Mouse (Mus musculus): Measurements from ENCODE around the gene Rbm17. TPM values are rescaled to one million over a fixed set of nuclear protein-coding genes. Genes with fewer than 3 reads are reported as not detected.

Rbm17 gene
- polyA plus RNA-seq, 1 experiment from 2014 or later = 125 TPM

DNA sequence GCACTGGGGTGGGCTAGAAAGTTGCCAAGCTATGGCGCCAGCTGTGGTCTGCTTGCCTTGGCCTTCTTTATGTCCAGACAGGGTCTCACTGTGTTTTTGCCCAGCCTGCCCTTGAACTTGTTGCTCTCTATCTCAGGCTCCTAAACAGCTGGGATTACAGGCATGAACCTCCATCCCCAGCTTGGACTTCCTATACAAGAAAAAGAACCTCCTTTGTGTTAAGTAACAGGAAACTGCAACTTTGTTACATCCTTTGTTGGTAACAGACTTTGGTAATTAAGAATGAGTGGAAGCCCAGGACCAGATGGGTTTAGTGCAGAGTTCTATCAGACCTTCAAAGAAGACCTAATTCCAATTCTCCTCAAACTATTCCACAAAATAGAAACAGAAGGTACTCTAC, 30.3 kb downstream of the Rbm17 start:
- Histone ChIP-seq H3K9ac (replicated peaks; ENCODE audit: low read length) (no peak overlapping the region), H3K4me3 (replicated peaks; ENCODE audit: low read depth, low read length) (no peak overlapping the region), H3K9me3 (ENCODE audit: control insufficient read depth, low read length) (no peaks in the 10 kb centered on the region), H3K36me3 (ENCODE audit: control insufficient read depth, insufficient read depth, low read length) (no peaks in the 10 kb centered on the region), H3K27me3 (ENCODE audit: control insufficient read depth, insufficient read depth, low read length) (no peaks in the 10 kb centered on the region), H3K27ac (replicated peaks; ENCODE audit: low read depth, low read length) (no peak overlapping the region), H3K4me2 (ENCODE audit: low read length) (no peak overlapping the region), H3K4me1 (ENCODE audit: control insufficient read depth, insufficient read depth, low read length) (no peaks in the 10 kb centered on the region)
- DNase-seq (no peak), ATAC-seq (ENCODE audit: low FRiP score, low TSS enrichment) (no peak)
- 94% methylated on average over 1 of the region's 1 CpGs for WGBS

- Histone ChIP-seq H3K4me2 (ENCODE audit: low read length) (no peak overlapping the region), H3K36me3 (ENCODE audit: control insufficient read depth, insufficient read depth, low read length) (no peaks in the 10 kb centered on the region), H3K4me3 (replicated peaks; ENCODE audit: low read depth, low read length) (no peak overlapping the region), H3K27ac (replicated peaks; ENCODE audit: low read depth, low read length) (no peak overlapping the region), H3K9ac (replicated peaks; ENCODE audit: low read length) (no peak overlapping the region), H3K9me3 (ENCODE audit: control insufficient read depth, low read length) (no peaks in the 10 kb centered on the region), H3K27me3 (ENCODE audit: control insufficient read depth, insufficient read depth, low read length) (no peaks in the 10 kb centered on the region), H3K4me1 (ENCODE audit: control insufficient read depth, insufficient read depth, low read length) (no peaks in the 10 kb centered on the region)
- no peak for DNase-seq
- no peak for ATAC-seq (ENCODE audit: low FRiP score, low TSS enrichment)
- WGBS = 48% methylated on average over 6 of the region's 6 CpGs
These were observed 32.9 kb downstream of the Rbm17 start for GRCm38 (mm10) chr2:11571004-11571535.

DNA sequence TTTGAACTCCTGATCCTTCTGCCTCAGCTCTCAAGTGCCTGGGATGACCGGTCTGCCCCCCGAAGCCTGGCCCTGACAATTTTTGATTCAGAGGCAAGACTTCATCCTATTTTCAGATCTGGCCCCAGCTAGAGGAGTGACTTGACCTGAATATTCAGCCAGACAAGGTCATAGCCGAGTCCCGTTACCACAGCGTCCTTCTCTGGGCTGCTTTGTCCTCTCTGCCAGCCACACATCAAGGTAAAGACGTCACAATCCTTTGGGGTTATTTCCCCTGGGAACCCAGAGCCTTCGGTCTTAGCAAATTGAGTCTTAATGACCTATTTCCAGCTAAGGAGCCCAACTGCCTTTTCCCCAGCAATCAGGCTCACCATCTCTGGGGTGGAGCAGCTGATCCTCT, 35.5 kb downstream of the Rbm17 start:
- H3K9ac ChIP-seq (replicated peaks; ENCODE audit: low read length) = no peak overlapping the region
- H3K4me3 ChIP-seq (replicated peaks; ENCODE audit: low read depth, low read length) = no peak overlapping the region
- H3K4me1 ChIP-seq (ENCODE audit: control insufficient read depth, insufficient read depth, low read length) = no peaks in the 10 kb centered on the region
- H3K27me3 ChIP-seq (ENCODE audit: control insufficient read depth, insufficient read depth, low read length) = no peaks in the 10 kb centered on the region
- no peak for ATAC-seq (ENCODE audit: low FRiP score, low TSS enrichment)
- H3K4me2 ChIP-seq (ENCODE audit: low read length) = no peak overlapping the region
- no peak overlapping the region for H3K27ac ChIP-seq (replicated peaks; ENCODE audit: low read depth, low read length)
- no peaks in the 10 kb centered on the region for H3K36me3 ChIP-seq (ENCODE audit: control insufficient read depth, insufficient read depth, low read length)
- WGBS = 78% methylated on average over 7 of the region's 7 CpGs
- no peaks in the 10 kb centered on the region for H3K9me3 ChIP-seq (ENCODE audit: control insufficient read depth, low read length)
- DNase-seq = no peak

GRCm38 (mm10) chr2:11567781-11568362, 36.1 kb downstream of the Rbm17 start:
- no peaks in the 10 kb centered on the region for H3K9me3 ChIP-seq (ENCODE audit: control insufficient read depth, low read length)
- WGBS = 66% methylated on average over 4 of the region's 4 CpGs
- no peaks in the 10 kb centered on the region for H3K36me3 ChIP-seq (ENCODE audit: control insufficient read depth, insufficient read depth, low read length)
- no peaks in the 10 kb centered on the region for H3K4me1 ChIP-seq (ENCODE audit: control insufficient read depth, insufficient read depth, low read length)
- H3K27me3 ChIP-seq (ENCODE audit: control insufficient read depth, insufficient read depth, low read length) = no peaks in the 10 kb centered on the region
- H3K4me2 ChIP-seq (ENCODE audit: low read length) = no peak overlapping the region
- no peak overlapping the region for H3K4me3 ChIP-seq (replicated peaks; ENCODE audit: low read depth, low read length)
- no peak overlapping the region for H3K27ac ChIP-seq (replicated peaks; ENCODE audit: low read depth, low read length)
- ATAC-seq (ENCODE audit: low FRiP score, low TSS enrichment) (no peak), DNase-seq (peak; percentile 34)
- no peak overlapping the region for H3K9ac ChIP-seq (replicated peaks; ENCODE audit: low read length)

DNA sequence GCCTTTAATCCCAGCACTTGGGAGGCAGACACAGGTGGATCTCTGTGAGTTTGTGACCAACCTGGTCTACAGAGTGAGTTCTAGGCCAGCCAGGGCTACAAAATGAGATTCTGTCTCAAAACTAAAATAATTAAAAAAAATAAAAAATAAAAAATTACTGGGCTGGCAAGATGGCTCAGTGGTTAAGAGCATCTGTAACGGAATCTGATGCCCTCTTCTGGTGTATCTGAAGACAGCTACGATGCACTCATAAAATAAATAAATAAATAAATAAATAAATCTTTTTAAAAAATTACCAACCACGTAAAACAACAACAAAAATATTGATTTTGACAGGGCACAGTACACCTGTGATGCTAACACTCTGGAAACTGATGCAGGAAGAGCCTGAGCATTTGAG, 37.1 kb downstream of the Rbm17 start:
- Histone ChIP-seq H3K36me3 (ENCODE audit: control insufficient read depth, insufficient read depth, low read length) (no peaks in the 10 kb centered on the region), H3K9me3 (ENCODE audit: control insufficient read depth, low read length) (no peaks in the 10 kb centered on the region), H3K27me3 (ENCODE audit: control insufficient read depth, insufficient read depth, low read length) (no peaks in the 10 kb centered on the region), H3K4me2 (ENCODE audit: low read length) (no peak overlapping the region), H3K27ac (replicated peaks; ENCODE audit: low read depth, low read length) (no peak overlapping the region), H3K4me1 (ENCODE audit: control insufficient read depth, insufficient read depth, low read length) (no peaks in the 10 kb centered on the region), H3K4me3 (replicated peaks; ENCODE audit: low read depth, low read length) (no peak overlapping the region), H3K9ac (replicated peaks; ENCODE audit: low read length) (no peak overlapping the region)
- 93% methylated on average over 3 of the region's 3 CpGs for WGBS
- ATAC-seq (ENCODE audit: low FRiP score, low TSS enrichment) = no peak
- DNase-seq = no peak

- no peak for DNase-seq
- WGBS = 64% methylated on average over 7 of the region's 7 CpGs
These were observed 37.7 kb downstream of the Rbm17 start for GRCm38 (mm10) chr2:11566241-11566640.

DNA sequence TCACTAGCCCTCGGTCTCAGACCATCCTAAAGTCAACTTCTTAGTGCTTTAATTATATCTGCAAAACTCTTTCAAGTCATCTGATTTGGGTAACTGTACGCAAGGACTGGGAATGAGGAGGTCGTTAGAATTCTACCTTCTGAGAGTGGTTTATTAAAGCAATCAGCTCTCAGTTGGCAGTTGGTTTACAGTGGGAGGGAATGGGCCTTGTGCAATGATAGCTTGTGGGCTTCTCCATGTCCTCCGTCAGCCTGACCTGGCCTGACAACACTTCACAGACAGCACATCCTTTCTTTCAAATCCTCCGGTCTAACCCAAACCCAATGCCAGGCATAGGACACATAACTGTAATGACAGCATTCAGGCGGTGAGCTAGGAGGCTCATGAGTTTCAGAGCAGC, 39.2 kb downstream of the Rbm17 start:
- DNase-seq (no peak), ATAC-seq (ENCODE audit: low FRiP score, low TSS enrichment) (no peak)
- no peak overlapping the region for H3K4me3 ChIP-seq (replicated peaks; ENCODE audit: low read depth, low read length)

More at GRCm38 (mm10) chr2:11566241-11566640, 37.7 kb downstream of the Rbm17 start:
- Histone ChIP-seq H3K27ac (replicated peaks; ENCODE audit: low read depth, low read length) (no peak overlapping the region), H3K36me3 (ENCODE audit: control insufficient read depth, insufficient read depth, low read length) (no peaks in the 10 kb centered on the region), H3K27me3 (ENCODE audit: control insufficient read depth, insufficient read depth, low read length) (no peaks in the 10 kb centered on the region), H3K4me2 (ENCODE audit: low read length) (no peak overlapping the region), H3K9ac (replicated peaks; ENCODE audit: low read length) (no peak overlapping the region), H3K4me3 (replicated peaks; ENCODE audit: low read depth, low read length) (no peak overlapping the region), H3K9me3 (ENCODE audit: control insufficient read depth, low read length) (no peaks in the 10 kb centered on the region), H3K4me1 (ENCODE audit: control insufficient read depth, insufficient read depth, low read length) (no peaks in the 10 kb centered on the region)
- no peak for ATAC-seq (ENCODE audit: low FRiP score, low TSS enrichment)

DNA sequence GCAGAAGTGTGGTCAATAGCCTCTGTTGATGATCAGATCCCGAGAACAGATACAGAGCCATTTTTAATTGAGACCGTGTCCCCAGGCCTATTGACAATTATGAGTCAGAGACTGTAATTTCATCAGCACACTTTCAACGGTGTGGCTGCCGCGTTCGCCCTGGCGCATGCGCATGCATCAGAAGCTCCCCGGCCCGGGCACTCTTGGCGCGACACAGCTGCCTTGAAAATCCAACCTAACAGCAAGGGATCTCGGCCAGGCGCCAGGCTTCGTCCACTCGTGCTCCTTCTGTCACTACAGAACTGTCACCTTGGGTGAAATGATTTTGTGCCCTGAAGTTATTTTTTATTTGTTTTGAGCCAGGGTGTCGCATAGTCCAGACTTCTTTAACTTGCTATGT, 40.7 kb downstream of the Rbm17 start:
- no peaks in the 10 kb centered on the region for H3K4me1 ChIP-seq (ENCODE audit: control insufficient read depth, insufficient read depth, low read length)
- H3K27ac ChIP-seq (replicated peaks; ENCODE audit: low read depth, low read length) = no peak overlapping the region
- no peaks in the 10 kb centered on the region for H3K9me3 ChIP-seq (ENCODE audit: control insufficient read depth, low read length)
- WGBS = 94% methylated on average over 17 of the region's 17 CpGs
- H3K36me3 ChIP-seq (ENCODE audit: control insufficient read depth, insufficient read depth, low read length) = no peaks in the 10 kb centered on the region
- no peak overlapping the region for H3K9ac ChIP-seq (replicated peaks; ENCODE audit: low read length)
- no peaks in the 10 kb centered on the region for H3K27me3 ChIP-seq (ENCODE audit: control insufficient read depth, insufficient read depth, low read length)
- no peak overlapping the region for H3K4me2 ChIP-seq (ENCODE audit: low read length)
- no peak for ATAC-seq (ENCODE audit: low FRiP score, low TSS enrichment)
- no peak for DNase-seq
- no peak overlapping the region for H3K4me3 ChIP-seq (replicated peaks; ENCODE audit: low read depth, low read length)

More for the DNA sequence above, 39.2 kb downstream of the Rbm17 start:
- Histone ChIP-seq H3K36me3 (ENCODE audit: control insufficient read depth, insufficient read depth, low read length) (no peaks in the 10 kb centered on the region), H3K4me2 (ENCODE audit: low read length) (no peak overlapping the region), H3K9me3 (ENCODE audit: control insufficient read depth, low read length) (no peaks in the 10 kb centered on the region), H3K27ac (replicated peaks; ENCODE audit: low read depth, low read length) (no peak overlapping the region), H3K9ac (replicated peaks; ENCODE audit: low read length) (no peak overlapping the region), H3K4me1 (ENCODE audit: control insufficient read depth, insufficient read depth, low read length) (no peaks in the 10 kb centered on the region), H3K27me3 (ENCODE audit: control insufficient read depth, insufficient read depth, low read length) (no peaks in the 10 kb centered on the region)
- 92% methylated on average over 6 of the region's 6 CpGs for WGBS

DNA sequence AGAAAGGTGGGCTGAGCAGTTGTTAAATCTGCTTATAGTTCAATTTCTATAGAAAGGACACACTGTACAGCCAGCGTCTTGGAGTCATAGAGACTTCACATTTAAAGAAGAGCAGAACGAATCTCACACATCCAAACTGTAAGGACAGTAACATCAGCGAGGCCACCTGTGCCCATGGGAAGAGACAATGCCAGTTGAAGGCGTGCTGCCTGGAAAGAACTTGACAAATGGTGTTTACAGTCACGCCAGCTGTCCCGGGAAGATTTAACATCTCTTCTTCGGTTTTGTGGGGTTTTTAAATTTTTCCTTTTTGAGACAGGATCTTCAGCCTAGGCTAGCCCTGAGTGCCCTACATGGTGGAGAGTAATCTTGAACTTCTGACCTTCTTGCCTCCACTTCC, 45.3 kb downstream of the Rbm17 start:
- no peaks in the 10 kb centered on the region for H3K36me3 ChIP-seq (ENCODE audit: control insufficient read depth, insufficient read depth, low read length)
- DNase-seq (no peak), ATAC-seq (ENCODE audit: low FRiP score, low TSS enrichment) (no peak)
- H3K27me3 ChIP-seq (ENCODE audit: control insufficient read depth, insufficient read depth, low read length) = peaks cover 3% of the 10 kb centered on the region; the same call in 1 of the 2 replicates
- H3K9ac ChIP-seq (replicated peaks; ENCODE audit: low read length) = no peak overlapping the region
- H3K9me3 ChIP-seq (ENCODE audit: control insufficient read depth, low read length) = no peaks in the 10 kb centered on the region
- no peak overlapping the region for H3K27ac ChIP-seq (replicated peaks; ENCODE audit: low read depth, low read length)
- H3K4me2 ChIP-seq (ENCODE audit: low read length) = no peak overlapping the region
- 89% methylated on average over 7 of the region's 7 CpGs for WGBS
- no peak overlapping the region for H3K4me3 ChIP-seq (replicated peaks; ENCODE audit: low read depth, low read length)
- H3K4me1 ChIP-seq (ENCODE audit: control insufficient read depth, insufficient read depth, low read length) = no peaks in the 10 kb centered on the region
